Mouse (Mus musculus) brain, embryonic 14.5 days (tissue): ENCODE results near the gene Flt3. TPM values are rescaled to one million over a fixed set of nuclear protein-coding genes. Genes with fewer than 3 reads are reported as not detected.

ENCODE experiments used
- DNase-seq: peaks from one replicate; pipeline ENCODE4 v3.0.0-alpha.2; 2011; ENCODE audit warnings: low read depth
- CTCF ChIP-seq: fragments of 200-500 bp; IDR thresholded peaks from 2 replicates; pipeline ENCODE4 v1.5.1; 2012; ENCODE audit warnings: inconsistent platforms, mild to moderate bottlenecking, moderate library complexity, borderline replicate concordance; ENCODE audit not compliant: insufficient read depth, insufficient read length; ENCODE audit errors: extremely low read depth
- POLR2A ChIP-seq: fragments of 200-500 bp; IDR thresholded peaks from 2 replicates; pipeline ENCODE4 v1.6.1; 2012; ENCODE audit warnings: mild to moderate bottlenecking, inconsistent platforms, borderline replicate concordance; ENCODE audit not compliant: poor library complexity, insufficient read depth, insufficient read length, severe bottlenecking; ENCODE audit errors: extremely low read depth
- polyA plus RNA-seq: library from polyadenylated mRNA; depleted of rRNA; stranded (reverse); fragments of >200 nt; gene quantifications from 2 replicates; pipeline ENCODE4 v1.2.3, GENCODE M21; 2012; rRNA removed

Flt3 gene
- polyA plus RNA-seq, result 0.20 and 0.56 TPM in 2 replicates

DNA sequence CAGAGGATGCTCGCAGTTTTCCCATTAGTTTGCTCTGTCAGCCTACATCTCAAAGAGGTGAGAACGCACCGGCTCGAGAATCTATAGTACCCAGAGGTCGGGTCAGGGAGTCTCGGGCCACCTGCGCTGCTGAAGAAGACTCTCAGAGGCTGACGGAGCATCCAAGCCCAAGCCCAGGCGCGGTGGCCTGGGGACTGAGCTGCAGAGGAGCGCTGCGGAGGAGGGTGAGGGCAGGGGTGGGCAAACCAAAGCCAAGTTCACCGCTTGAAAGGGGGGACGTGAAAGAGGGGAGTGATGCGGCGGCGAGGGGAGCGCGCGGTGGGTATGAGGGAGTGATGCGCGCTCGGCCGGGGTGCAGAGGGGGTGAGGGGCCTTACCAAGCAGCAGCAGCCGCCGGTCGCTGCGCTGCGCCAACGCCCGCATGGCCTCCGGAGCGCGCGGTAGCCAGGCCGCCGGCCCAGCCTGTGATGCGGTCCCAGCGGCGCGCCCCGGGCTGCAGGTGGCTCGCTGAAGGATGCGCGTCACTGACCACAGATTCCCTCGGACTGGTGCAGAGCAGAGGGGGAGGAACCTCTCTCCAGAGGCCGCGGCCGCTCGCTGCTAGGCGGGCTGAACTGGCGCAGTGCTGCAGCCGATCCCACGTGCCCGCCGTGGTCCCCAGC lies at the start of gene Flt3:
TSS of gene Flt3 (minus strand) at position 647 of the 662 bp plus-strand sequence.
- TF ChIP-seq CTCF (no peak), POLR2A (no peak)
- peak; percentile 39 for DNase-seq

DNA sequence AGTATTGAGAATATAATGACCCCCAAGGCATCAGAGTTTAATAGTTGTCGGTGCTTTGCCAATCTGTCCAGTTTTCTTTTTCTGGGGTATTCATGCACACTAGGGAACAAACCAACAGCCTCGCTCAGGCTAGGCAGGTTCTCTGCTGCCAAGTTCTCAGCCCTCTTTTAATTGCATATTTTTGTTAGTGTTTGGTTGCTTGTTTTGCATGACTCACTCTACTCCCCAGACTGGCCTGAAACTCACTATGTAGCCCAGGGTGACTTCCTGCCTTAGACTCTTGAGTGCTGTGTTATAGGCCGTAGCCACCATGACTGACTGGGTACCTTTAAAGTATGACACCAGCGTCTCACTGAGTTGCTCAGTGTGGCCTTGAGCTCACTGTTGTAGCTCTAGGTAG lies 48.6 kb upstream of the Flt3 start:
- DNase-seq, result peak; percentile 77
- TF ChIP-seq POLR2A (no peak), CTCF (no peak)

- TF ChIP-seq CTCF (no peak), POLR2A (no peak)
Observed at GRCm38 (mm10) chr5:147448526-147448925, 48.2 kb upstream of the Flt3 start.

DNA sequence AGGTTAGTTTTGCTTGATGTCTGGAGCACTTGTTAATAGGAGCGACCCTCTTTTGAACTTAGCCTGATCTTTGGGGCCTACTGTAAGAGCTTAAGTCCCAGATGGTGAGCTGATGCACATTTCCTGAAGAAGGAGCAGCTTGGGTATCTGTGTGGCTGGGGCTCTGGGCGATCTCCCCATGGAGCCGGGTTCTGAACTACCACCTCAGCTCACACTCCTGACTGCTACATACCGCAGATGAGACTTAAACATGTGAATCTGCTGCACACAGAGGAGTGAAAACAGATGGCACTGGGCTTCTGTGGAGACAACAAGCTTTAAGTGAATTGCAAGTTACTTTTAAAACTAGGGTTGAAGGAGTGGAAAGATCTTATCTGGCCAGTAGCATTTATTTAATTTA lies 45.0 kb upstream of the Flt3 start:
- TF ChIP-seq CTCF (no peak), POLR2A (no peak)
- no peak for DNase-seq

More at GRCm38 (mm10) chr5:147448526-147448925, 48.2 kb upstream of the Flt3 start:
- peak; percentile 81 for DNase-seq

DNA sequence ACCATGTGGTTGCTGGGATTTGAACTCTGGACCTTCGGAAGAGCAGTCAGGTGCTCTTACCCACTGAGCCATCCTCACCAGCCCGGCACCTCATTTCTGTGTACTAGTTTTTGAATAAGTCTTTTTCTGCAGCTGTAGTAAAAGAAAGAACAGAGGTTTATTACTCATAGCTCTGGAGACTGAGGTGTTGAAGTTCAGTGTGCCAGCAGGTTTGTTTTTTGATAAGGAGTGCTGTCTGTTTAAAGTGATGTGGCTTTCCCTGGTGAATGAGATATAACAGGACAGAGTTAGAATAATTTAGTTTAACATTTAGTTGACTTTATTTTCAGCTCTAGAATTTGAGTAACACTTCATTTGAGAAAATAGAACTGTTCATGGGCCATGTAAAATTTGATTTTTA lies 44.5 kb upstream of the Flt3 start:
- DNase-seq, result no peak
- TF ChIP-seq CTCF (no peak), POLR2A (no peak)

GRCm38 (mm10) chr5:147444298-147444697 lies 44.0 kb upstream of the Flt3 start:
- no peak for DNase-seq
- TF ChIP-seq CTCF (no peak), POLR2A (no peak)

DNA sequence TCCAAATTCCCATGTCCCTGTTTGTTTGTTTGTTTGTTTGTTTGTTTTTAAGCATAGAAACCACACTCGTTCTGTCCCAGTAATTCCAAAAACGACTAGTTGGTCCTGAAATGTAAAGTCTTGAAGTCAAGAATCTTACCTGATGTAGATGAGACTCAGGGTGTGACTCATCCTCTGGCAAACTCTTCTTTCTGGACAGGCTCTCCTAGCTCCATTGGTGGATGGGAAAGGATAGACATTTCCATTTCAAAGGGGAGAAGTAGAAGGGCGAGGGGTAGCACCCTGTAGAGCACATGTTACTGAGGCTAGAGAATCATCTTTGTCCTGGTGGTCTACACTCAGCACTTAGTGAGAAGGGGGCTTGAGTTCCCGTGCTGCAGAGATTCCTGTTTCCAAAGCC lies 42.5 kb upstream of the Flt3 start:
- TF ChIP-seq POLR2A (no peak), CTCF (no peak)
- no peak for DNase-seq

- DNase-seq, result no peak
- TF ChIP-seq POLR2A, result no peak
- TF ChIP-seq CTCF, result no peak
Observed at GRCm38 (mm10) chr5:147441979-147442378, 41.7 kb upstream of the Flt3 start.

DNA sequence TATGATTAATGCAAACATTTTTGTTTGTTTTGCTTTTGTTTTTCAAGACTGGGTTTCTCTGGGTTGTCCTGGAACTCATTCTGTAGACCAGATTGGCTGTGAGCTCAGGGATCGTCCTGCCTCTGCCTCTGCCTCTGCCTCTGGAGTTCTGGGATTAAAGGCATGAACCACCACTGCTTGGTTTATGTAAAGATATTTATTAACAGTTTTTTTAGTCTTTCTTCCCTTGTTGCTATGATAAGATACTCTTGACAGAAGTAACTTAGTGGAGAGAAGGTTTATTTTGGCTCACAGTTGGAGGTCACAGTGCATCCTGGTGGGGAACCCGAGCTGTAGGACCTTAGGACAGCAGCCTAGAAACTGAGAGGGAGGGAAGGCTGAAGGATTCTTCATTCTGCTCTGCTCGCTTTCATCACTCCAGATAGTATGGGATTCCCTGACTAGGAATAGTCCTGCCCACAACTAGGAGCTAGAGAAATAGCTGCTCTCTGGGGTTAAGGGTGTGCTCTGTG lies 40.8 kb upstream of the Flt3 start:
- DNase-seq, result no peak
- TF ChIP-seq CTCF (no peak), POLR2A (no peak)

DNA sequence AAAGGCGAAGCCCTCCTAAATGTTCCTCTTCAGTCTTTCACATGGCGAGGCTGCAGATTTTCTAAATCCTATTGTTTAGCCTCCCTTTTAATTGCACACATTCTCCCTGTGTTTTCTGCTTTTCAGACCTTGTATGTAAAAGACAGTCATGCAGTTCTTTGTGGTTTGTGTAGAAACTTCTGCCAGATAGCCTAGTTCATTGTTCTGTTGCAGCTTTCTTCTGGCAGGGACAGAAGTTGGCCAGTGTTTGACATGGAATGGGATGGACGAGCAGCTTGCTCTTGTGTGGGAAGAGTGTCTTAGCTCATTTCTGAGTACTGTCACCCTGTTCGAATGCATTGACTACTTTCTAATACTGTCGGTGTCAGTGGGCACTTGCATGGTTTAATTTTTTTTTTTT lies 36.2 kb upstream of the Flt3 start:
- DNase-seq, result peak; percentile 35
- TF ChIP-seq POLR2A (no peak), CTCF (no peak)

DNA sequence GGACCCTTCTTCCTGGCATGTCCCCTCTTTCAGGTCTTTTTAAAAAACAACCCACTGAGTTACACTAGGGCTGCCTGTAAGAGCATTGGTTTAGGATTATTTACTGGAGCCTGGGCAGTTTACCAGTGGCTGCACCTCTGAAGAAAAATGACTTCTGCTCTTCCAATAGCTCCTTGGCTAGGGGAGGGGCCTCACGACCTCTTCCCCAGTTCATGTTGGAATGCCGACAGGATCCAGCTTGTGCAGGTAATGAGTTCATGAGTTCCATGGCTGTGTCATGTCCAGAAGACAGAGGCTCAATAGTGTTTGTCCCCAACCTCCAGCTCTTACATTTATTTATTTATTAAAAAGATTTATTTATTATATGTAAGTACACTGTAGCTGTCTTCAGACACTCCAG lies 35.5 kb upstream of the Flt3 start:
- no peak for DNase-seq
- TF ChIP-seq CTCF, result no peak
- no peak for TF ChIP-seq POLR2A

DNA sequence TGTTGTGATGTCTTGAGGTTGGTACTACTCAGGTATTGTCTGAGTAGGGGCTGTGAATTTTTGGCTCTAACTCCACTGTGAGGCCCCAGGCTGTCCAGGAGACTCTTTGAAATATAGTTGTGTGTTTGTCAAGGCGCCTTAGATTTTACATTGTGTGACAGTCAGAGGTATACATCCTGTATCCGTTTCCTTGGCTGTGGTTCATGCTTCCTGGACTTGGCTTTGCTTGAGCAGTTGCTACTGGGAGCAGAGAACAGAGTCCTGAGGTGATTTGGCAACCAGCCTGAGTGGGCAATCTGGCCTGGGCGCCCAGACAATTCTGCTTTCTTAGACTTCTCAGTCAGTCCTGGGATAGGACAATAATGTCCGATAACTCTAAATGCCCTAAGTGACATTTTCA lies 34.9 kb upstream of the Flt3 start:
- TF ChIP-seq CTCF (no peak), POLR2A (no peak)
- peak; percentile 49 for DNase-seq
